Mouse (Mus musculus): ENCODE measurements around the gene Hcn1.
A peak's percentile ranks its signal among the peaks of the same experiment; 100 is the strongest.
"Not testable (repeated sequence)": the region's sequence is repeated elsewhere in the genome, so short reads cannot be mapped to it uniquely, and the experiment has no call there.

Hcn1 gene

GRCm38 (mm10) chr13:117877787-117878186, 275.7 kb downstream of the Hcn1 start:
- no peak for DNase-seq (ENCODE audit: low read depth, low spot score)

- DNase-seq (ENCODE audit: low read depth, low spot score): no peak
Observed at GRCm38 (mm10) chr13:117880471-117881225, 278.5 kb downstream of the Hcn1 start.

GRCm38 (mm10) chr13:117892076-117892475, 290.0 kb downstream of the Hcn1 start:
- DNase-seq (ENCODE audit: low read depth, low spot score): no peak

GRCm38 (mm10) chr13:117898052-117898451, 295.9 kb downstream of the Hcn1 start:
- no peak for DNase-seq (ENCODE audit: low read depth, low spot score)

GRCm38 (mm10) chr13:117907801-117908200, 305.7 kb downstream of the Hcn1 start:
- no peak for DNase-seq (ENCODE audit: low read depth, low spot score)

- DNase-seq (ENCODE audit: low read depth, low spot score): no peak
Observed at GRCm38 (mm10) chr13:117929734-117930133, 327.6 kb downstream of the Hcn1 start.

GRCm38 (mm10) chr13:117931746-117932145, 329.6 kb downstream of the Hcn1 start:
- no peak for DNase-seq (ENCODE audit: low read depth, low spot score)

- no peak for DNase-seq (ENCODE audit: low read depth, low spot score)
Observed at GRCm38 (mm10) chr13:117938761-117939160, 336.6 kb downstream of the Hcn1 start.

- DNase-seq (ENCODE audit: low read depth, low spot score): no peak
Observed at GRCm38 (mm10) chr13:117940536-117941280, 338.6 kb downstream of the Hcn1 start.

- DNase-seq (ENCODE audit: low read depth, low spot score): no peak
Observed at GRCm38 (mm10) chr13:117946843-117947242, 344.7 kb downstream of the Hcn1 start.

- DNase-seq (ENCODE audit: low read depth, low spot score): no peak
Observed at GRCm38 (mm10) chr13:117947704-117948376, 345.7 kb downstream of the Hcn1 start.

- DNase-seq (ENCODE audit: low read depth, low spot score): no peak
Observed at GRCm38 (mm10) chr13:117958496-117959421, 356.6 kb downstream of the Hcn1 start.

- DNase-seq (ENCODE audit: low read depth, low spot score): no peak
Observed at GRCm38 (mm10) chr13:117964620-117965019, 362.5 kb downstream of the Hcn1 start.

GRCm38 (mm10) chr13:117975382-117975781, 373.3 kb downstream of the Hcn1 start:
- DNase-seq (ENCODE audit: low read depth, low spot score): no peak

- DNase-seq (ENCODE audit: low read depth, low spot score): no peak
Observed at GRCm38 (mm10) chr13:117975823-117976222, 373.7 kb downstream of the Hcn1 start.

- DNase-seq (ENCODE audit: low read depth, low spot score): peak; percentile 67
Observed at GRCm38 (mm10) chr13:117984339-117984738, 382.2 kb downstream of the Hcn1 start.

GRCm38 (mm10) chr13:117999767-118000488, 397.8 kb downstream of the Hcn1 start:
- no peak for DNase-seq (ENCODE audit: low read depth, low spot score)

GRCm38 (mm10) chr13:118000538-118000937, 398.4 kb downstream of the Hcn1 start:
- no peak for DNase-seq (ENCODE audit: low read depth, low spot score)

GRCm38 (mm10) chr13:118021176-118021575, 419.1 kb downstream of the Hcn1 start:
- no peak for DNase-seq (ENCODE audit: low read depth, low spot score)

- DNase-seq (ENCODE audit: low read depth, low spot score): not testable (repeated sequence)
Observed at GRCm38 (mm10) chr13:118022891-118023290, 420.8 kb downstream of the Hcn1 start.

- no peak for DNase-seq (ENCODE audit: low read depth, low spot score)
Observed at GRCm38 (mm10) chr13:118023381-118023780, 421.3 kb downstream of the Hcn1 start.
